Mouse (Mus musculus) ES-Bruce4 (cell line): Measurements from ENCODE around the gene Cyp17a1. TPM values are rescaled to one million over a fixed set of nuclear protein-coding genes. Genes with fewer than 3 reads are reported as not detected.

Experiments used
- H3K27ac ChIP-seq: 2 replicates; pipeline ENCODE4 v1.5.1; 2012; ENCODE audit warnings: low read length, inconsistent platforms; ENCODE audit not compliant: insufficient read depth
- H3K27me3 ChIP-seq: 2 replicates; pipeline ENCODE4 v1.6.1; 2012; ENCODE audit warnings: mild to moderate bottlenecking, low read length, inconsistent platforms; ENCODE audit not compliant: control insufficient read depth, poor library complexity, insufficient read depth, severe bottlenecking
- H3K36me3 ChIP-seq: 2 replicates; pipeline ENCODE4 v1.6.1; 2012; ENCODE audit warnings: inconsistent platforms, mild to moderate bottlenecking, low read length, moderate library complexity; ENCODE audit not compliant: control insufficient read depth, poor library complexity, insufficient read depth, severe bottlenecking
- H3K4me1 ChIP-seq: one replicate; pipeline ENCODE4 v1.8.1; 2011; ENCODE audit warnings: low read length; ENCODE audit not compliant: control insufficient read depth, insufficient read depth
- H3K4me3 ChIP-seq: 2 replicates; pipeline ENCODE4 v1.5.1; 2011; ENCODE audit warnings: low read depth, mild to moderate bottlenecking, low read length
- H3K9ac ChIP-seq: 2 replicates; pipeline ENCODE4 v1.6.1; 2012; ENCODE audit warnings: low read depth, mild to moderate bottlenecking, inconsistent platforms; ENCODE audit not compliant: poor library complexity, severe bottlenecking
- H3K9me3 ChIP-seq: replicated peaks from 2 replicates; pipeline ENCODE4 v1.6.1; 2012; ENCODE audit warnings: mild to moderate bottlenecking, low read length, inconsistent platforms; ENCODE audit not compliant: control insufficient read depth, poor library complexity, insufficient read depth, severe bottlenecking
- CTCF ChIP-seq: IDR thresholded peaks from one replicate; pipeline ENCODE4 v1.8.1; 2011; ENCODE audit warnings: low read depth, low read length
- EP300 ChIP-seq: IDR thresholded peaks from 2 replicates; pipeline ENCODE4 v1.6.1; 2011; ENCODE audit warnings: low read depth, low read length; ENCODE audit not compliant: insufficient read depth
- POLR2A ChIP-seq: IDR thresholded peaks from one replicate; pipeline ENCODE4 v1.8.1; 2011; ENCODE audit warnings: low read length; ENCODE audit not compliant: insufficient read depth
- polyA plus RNA-seq: library from polyadenylated mRNA; stranded (reverse); fragments of >200 nt; gene quantifications from 2 replicates; pipeline ENCODE4 v1.2.4, GENCODE M21; 2011; ENCODE audit warnings: low read depth; ENCODE audit not compliant: missing spikeins, insufficient read depth, insufficient read length

Cyp17a1 gene
- polyA plus RNA-seq, 1 experiment, result not detected

DNA sequence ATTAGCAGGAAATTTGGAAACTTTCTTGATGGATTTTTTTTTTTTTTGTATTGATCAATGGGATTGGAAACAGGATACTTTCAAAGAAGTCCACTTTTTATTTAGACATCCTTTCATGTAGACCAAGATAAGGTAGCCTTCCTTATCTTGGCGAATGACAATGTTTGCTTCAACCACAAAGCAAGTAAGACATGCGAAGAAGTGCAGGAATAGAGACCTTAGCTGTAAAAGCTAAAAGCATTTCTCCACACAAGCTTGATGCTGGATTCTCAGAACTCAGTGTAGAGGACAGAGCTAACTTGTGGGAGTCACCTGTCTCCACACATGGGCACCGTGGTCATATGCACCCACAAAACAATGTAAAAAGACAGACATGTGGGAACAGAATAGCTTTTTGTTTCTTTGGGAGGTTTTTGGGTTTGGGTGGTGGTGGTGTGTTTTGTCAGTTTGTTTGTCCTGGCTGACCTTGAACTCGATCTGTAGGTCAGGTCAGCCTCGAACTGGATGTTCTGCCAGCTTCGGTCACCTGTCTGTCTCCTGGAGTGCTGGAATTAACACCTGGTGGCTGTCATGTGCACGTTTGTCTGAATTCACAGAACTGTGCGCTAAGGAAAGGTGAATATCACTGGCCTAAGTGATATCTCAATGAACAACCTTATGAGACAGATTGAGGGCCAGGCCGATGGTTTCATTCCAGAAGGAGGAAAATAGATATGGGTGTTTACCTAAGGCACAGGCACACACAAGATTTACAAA lies 33.7 kb upstream of the Cyp17a1 start:
- Histone ChIP-seq H3K27ac (no peak overlapping the region), H3K36me3 (no peaks in the 10 kb centered on the region), H3K4me1 (peaks cover 2% of the 10 kb centered on the region), H3K27me3 (no peaks in the 10 kb centered on the region), H3K9me3 (no peaks in the 10 kb centered on the region), H3K4me3 (no peak overlapping the region), H3K9ac (no peak overlapping the region)
- TF ChIP-seq CTCF (no peak), POLR2A (no peak), EP300 (no peak)

- TF ChIP-seq CTCF, result no peak
- TF ChIP-seq EP300, result no peak
- TF ChIP-seq POLR2A, result no peak
- Histone ChIP-seq H3K27ac (no peak overlapping the region), H3K27me3 (no peaks in the 10 kb centered on the region), H3K4me1 (peaks cover 2% of the 10 kb centered on the region), H3K9me3 (no peaks in the 10 kb centered on the region), H3K4me3 (no peak overlapping the region), H3K9ac (no peak overlapping the region), H3K36me3 (no peaks in the 10 kb centered on the region)
Observed at GRCm38 (mm10) chr19:46705779-46706495, 33.0 kb upstream of the Cyp17a1 start.

- H3K9ac ChIP-seq, result no peak overlapping the region
- TF ChIP-seq EP300, result no peak
- no peak for TF ChIP-seq POLR2A
- no peak for TF ChIP-seq CTCF
- H3K4me3 ChIP-seq, result no peak overlapping the region
- no peaks in the 10 kb centered on the region for H3K36me3 ChIP-seq
- peaks cover 3% of the 10 kb centered on the region for H3K4me1 ChIP-seq
- no peak overlapping the region for H3K27ac ChIP-seq
- H3K9me3 ChIP-seq, result no peaks in the 10 kb centered on the region
- H3K27me3 ChIP-seq, result no peaks in the 10 kb centered on the region
Observed at GRCm38 (mm10) chr19:46701156-46701555, 28.2 kb upstream of the Cyp17a1 start.

GRCm38 (mm10) chr19:46699011-46699481 lies 26.1 kb upstream of the Cyp17a1 start:
- Histone ChIP-seq H3K9me3 (no peaks in the 10 kb centered on the region), H3K36me3 (no peaks in the 10 kb centered on the region), H3K4me1 (peaks cover 3% of the 10 kb centered on the region), H3K27me3 (no peaks in the 10 kb centered on the region), H3K9ac (no peak overlapping the region), H3K4me3 (no peak overlapping the region), H3K27ac (peak overlapping the region; percentile 20; the same call in 1 of the 2 replicates)
- TF ChIP-seq EP300 (no peak), POLR2A (no peak), CTCF (no peak)

DNA sequence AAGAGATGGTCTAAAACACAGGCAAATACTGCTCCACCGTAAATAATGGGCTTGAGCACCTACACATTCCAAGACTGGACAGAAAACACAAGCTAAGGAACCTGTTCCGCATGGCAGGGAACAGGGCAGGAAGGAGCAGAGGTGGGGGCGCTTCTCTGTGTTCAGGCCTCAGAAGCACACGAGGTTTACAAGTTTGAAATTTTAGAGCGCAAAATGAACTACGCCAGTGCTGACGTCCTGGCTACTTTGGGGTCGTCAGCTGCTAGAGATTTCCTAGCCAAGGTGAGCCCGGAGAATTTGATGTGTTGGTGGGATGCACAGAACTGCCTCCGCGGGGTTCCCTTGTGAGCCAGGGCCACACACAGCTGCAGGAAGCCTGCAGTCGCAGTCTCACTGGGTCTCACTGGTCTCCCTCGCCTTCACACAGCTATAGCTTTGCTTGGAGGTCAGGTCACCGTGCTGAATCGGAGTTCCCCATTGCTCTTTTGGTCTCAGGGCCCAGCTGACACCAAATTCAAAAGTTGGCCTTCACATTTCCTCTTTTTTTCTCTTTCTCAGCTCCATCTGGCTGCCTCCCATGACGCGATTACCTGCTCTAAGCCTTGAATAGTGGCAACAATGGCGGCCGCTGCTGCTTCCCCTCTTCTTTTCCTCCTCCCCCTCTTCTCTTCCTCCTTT lies 25.0 kb upstream of the Cyp17a1 start:
- no peaks in the 10 kb centered on the region for H3K9me3 ChIP-seq
- H3K4me1 ChIP-seq, result peaks cover 3% of the 10 kb centered on the region
- H3K27me3 ChIP-seq, result no peaks in the 10 kb centered on the region
- TF ChIP-seq CTCF (no peak), POLR2A (no peak), EP300 (no peak)
- peak overlapping the region; percentile 4; the same call in 1 of the 2 replicates for H3K4me3 ChIP-seq
- no peak overlapping the region for H3K27ac ChIP-seq
- no peaks in the 10 kb centered on the region for H3K36me3 ChIP-seq
- 0 out of 2 replicates have a peak overlapping the region, but pooled peaks have one; percentile 13 for H3K9ac ChIP-seq

GRCm38 (mm10) chr19:46696943-46697342 lies 24.0 kb upstream of the Cyp17a1 start:
- no peak for TF ChIP-seq EP300
- TF ChIP-seq CTCF, result no peak
- no peak for TF ChIP-seq POLR2A

More at GRCm38 (mm10) chr19:46696943-46697342, 24.0 kb upstream of the Cyp17a1 start:
- no peaks in the 10 kb centered on the region for H3K27me3 ChIP-seq
- peaks cover 3% of the 10 kb centered on the region for H3K4me1 ChIP-seq
- H3K4me3 ChIP-seq, result no peak overlapping the region
- no peaks in the 10 kb centered on the region for H3K9me3 ChIP-seq
- no peak overlapping the region for H3K9ac ChIP-seq
- H3K36me3 ChIP-seq, result no peaks in the 10 kb centered on the region
- no peak overlapping the region for H3K27ac ChIP-seq
